Mouse (Mus musculus): ENCODE results near the gene Naalad2. TPM values are rescaled to one million over a fixed set of nuclear protein-coding genes. Genes with fewer than 3 reads are reported as not detected.
"Not testable (repeated sequence)": the region's sequence is repeated elsewhere in the genome, so short reads cannot be mapped to it uniquely, and the experiment has no call there.

The Naalad2 gene
- 1.3 and 1.6 TPM in 2 replicates for polyA plus RNA-seq (2015; fragmentation: Nextera tagmentation; extraction: Ambion mirVana)

- not testable (repeated sequence) for H3K4me1 ChIP-seq (replicated peaks); H3K27me3 ChIP-seq; H3K36me3 ChIP-seq; H3K4me2 ChIP-seq (replicated peaks); H3K9me3 ChIP-seq; H3K27ac ChIP-seq; ATAC-seq; H3K4me3 ChIP-seq (replicated peaks); H3K9ac ChIP-seq (replicated peaks)
- WGBS: 73% methylated on average over 2 of the region's 2 CpGs
Observed at GRCm38 (mm10) chr9:18402895-18403294, at the start of gene Naalad2. Gene Naalad2, minus strand, starts transcription at chr9:18402995.

- H3K4me3 ChIP-seq (replicated peaks): no peak overlapping the region
- no peak overlapping the region for H3K9ac ChIP-seq (replicated peaks)
- no peaks in the 10 kb centered on the region for H3K36me3 ChIP-seq
- no peak for ATAC-seq
- no peaks in the 10 kb centered on the region for H3K27me3 ChIP-seq
- H3K27ac ChIP-seq: no peak overlapping the region
- H3K4me1 ChIP-seq (replicated peaks): no peaks in the 10 kb centered on the region
- H3K9me3 ChIP-seq: no peaks in the 10 kb centered on the region
- WGBS: 92% methylated on average over 10 of the region's 10 CpGs
- H3K4me2 ChIP-seq (replicated peaks): no peak overlapping the region
Observed at GRCm38 (mm10) chr9:18431687-18432086, 28.9 kb upstream of the Naalad2 start.

GRCm38 (mm10) chr9:18430354-18430753, 27.6 kb upstream of the Naalad2 start, which contains the start of gene Mbd3l2:
Gene Mbd3l2, plus strand, starts transcription at chr9:18430654.
- no peaks in the 10 kb centered on the region for H3K9me3 ChIP-seq
- no peaks in the 10 kb centered on the region for H3K27me3 ChIP-seq
- H3K4me1 ChIP-seq (replicated peaks): no peaks in the 10 kb centered on the region
- no peaks in the 10 kb centered on the region for H3K36me3 ChIP-seq
- no peak within 1 kb of the TSS for H3K4me3 ChIP-seq (replicated peaks)
- H3K9ac ChIP-seq (replicated peaks): no peak within 1 kb of the TSS
- ATAC-seq: no peak
- H3K4me2 ChIP-seq (replicated peaks): no peak within 1 kb of the TSS
- H3K27ac ChIP-seq: no peak within 1 kb of the TSS

- H3K9ac ChIP-seq (replicated peaks); H3K9me3 ChIP-seq; H3K4me1 ChIP-seq (replicated peaks); ATAC-seq; H3K36me3 ChIP-seq; H3K4me3 ChIP-seq (replicated peaks); H3K27ac ChIP-seq; H3K4me2 ChIP-seq (replicated peaks); H3K27me3 ChIP-seq: not testable (repeated sequence)
- 83% methylated on average over 4 of the region's 4 CpGs for WGBS
Observed at GRCm38 (mm10) chr9:18412371-18412770, 9.6 kb upstream of the Naalad2 start.

- no peak for ATAC-seq
Observed at GRCm38 (mm10) chr9:18404118-18404517, 1.3 kb upstream of the Naalad2 start, which contains the start of gene Ubtfl1. Gene Ubtfl1, plus strand, starts transcription at chr9:18404418.

GRCm38 (mm10) chr9:18399629-18400028, 3.2 kb downstream of the Naalad2 start:
- no peak overlapping the region for H3K27ac ChIP-seq
- H3K9ac ChIP-seq (replicated peaks): no peak overlapping the region
- H3K9me3 ChIP-seq: no peaks in the 10 kb centered on the region
- H3K27me3 ChIP-seq: no peaks in the 10 kb centered on the region
- H3K4me1 ChIP-seq (replicated peaks): no peaks in the 10 kb centered on the region
- no peaks in the 10 kb centered on the region for H3K36me3 ChIP-seq
- WGBS: 69% methylated on average over 1 of the region's 1 CpGs
- no peak overlapping the region for H3K4me3 ChIP-seq (replicated peaks)
- no peak overlapping the region for H3K4me2 ChIP-seq (replicated peaks)
- no peak for ATAC-seq

More at GRCm38 (mm10) chr9:18404118-18404517, 1.3 kb upstream of the Naalad2 start, which contains the start of gene Ubtfl1:
- Histone ChIP-seq H3K9me3 (no peaks in the 10 kb centered on the region), H3K9ac (replicated peaks) (no peak within 1 kb of the TSS), H3K4me2 (replicated peaks) (no peak within 1 kb of the TSS), H3K27me3 (no peaks in the 10 kb centered on the region), H3K36me3 (no peaks in the 10 kb centered on the region), H3K4me3 (replicated peaks) (no peak within 1 kb of the TSS), H3K4me1 (replicated peaks) (no peaks in the 10 kb centered on the region), H3K27ac (no peak within 1 kb of the TSS)
- 58% methylated on average over 1 of the region's 1 CpGs for WGBS

- Histone ChIP-seq H3K4me2 (replicated peaks) (no peak overlapping the region), H3K27me3 (no peaks in the 10 kb centered on the region), H3K4me1 (replicated peaks) (no peaks in the 10 kb centered on the region), H3K36me3 (no peaks in the 10 kb centered on the region), H3K4me3 (replicated peaks) (no peak overlapping the region), H3K9ac (replicated peaks) (no peak overlapping the region), H3K27ac (no peak overlapping the region), H3K9me3 (no peaks in the 10 kb centered on the region)
- ATAC-seq: no peak
- 41% methylated on average over 6 of the region's 6 CpGs for WGBS
Observed at GRCm38 (mm10) chr9:18385782-18386181, 17.0 kb downstream of the Naalad2 start.

- H3K27me3 ChIP-seq; ATAC-seq; H3K27ac ChIP-seq; H3K4me1 ChIP-seq (replicated peaks); H3K9me3 ChIP-seq; H3K36me3 ChIP-seq; H3K4me2 ChIP-seq (replicated peaks); H3K9ac ChIP-seq (replicated peaks); H3K4me3 ChIP-seq (replicated peaks): not testable (repeated sequence)
- WGBS: 84% methylated on average over 1 of the region's 1 CpGs
Observed at GRCm38 (mm10) chr9:18373026-18373425, 29.8 kb downstream of the Naalad2 start.

GRCm38 (mm10) chr9:18319990-18320389, 82.8 kb downstream of the Naalad2 start:
- ATAC-seq: no peak
- Histone ChIP-seq H3K9me3 (no peaks in the 10 kb centered on the region), H3K36me3 (peaks cover 11% of the 10 kb centered on the region; the same call in 1 of the 2 replicates), H3K4me1 (replicated peaks) (no peaks in the 10 kb centered on the region), H3K4me3 (replicated peaks) (no peak overlapping the region), H3K27ac (no peak overlapping the region), H3K27me3 (no peaks in the 10 kb centered on the region), H3K4me2 (replicated peaks) (no peak overlapping the region), H3K9ac (replicated peaks) (no peak overlapping the region)
- WGBS: 93% methylated on average over 3 of the region's 3 CpGs

- H3K9ac ChIP-seq (replicated peaks): no peak overlapping the region
- H3K4me2 ChIP-seq (replicated peaks): no peak overlapping the region
- no peak overlapping the region for H3K27ac ChIP-seq
- peaks cover 17% of the 10 kb centered on the region for H3K4me1 ChIP-seq (replicated peaks)
- no peaks in the 10 kb centered on the region for H3K9me3 ChIP-seq
- no peak overlapping the region for H3K4me3 ChIP-seq (replicated peaks)
- WGBS: 90% methylated on average over 6 of the region's 6 CpGs
- H3K36me3 ChIP-seq: peaks cover 51% of the 10 kb centered on the region
- no peaks in the 10 kb centered on the region for H3K27me3 ChIP-seq
- ATAC-seq: peak; percentile 67; the same call in 1 of the 2 replicates
Observed at GRCm38 (mm10) chr9:18298301-18298700, 104.5 kb downstream of the Naalad2 start.

GRCm38 (mm10) chr9:18293026-18293781, 109.6 kb downstream of the Naalad2 start:
- H3K27ac ChIP-seq: no peak overlapping the region
- peaks cover 10% of the 10 kb centered on the region; the same call in 1 of the 2 replicates for H3K36me3 ChIP-seq
- H3K9ac ChIP-seq (replicated peaks): peak overlapping the region; percentile 98
- H3K4me2 ChIP-seq (replicated peaks): peak overlapping the region; percentile 85
- peaks cover 23% of the 10 kb centered on the region for H3K4me1 ChIP-seq (replicated peaks)
- no peak for ATAC-seq
- no peaks in the 10 kb centered on the region for H3K9me3 ChIP-seq
- no peaks in the 10 kb centered on the region for H3K27me3 ChIP-seq
- peak overlapping the region; percentile 76 for H3K4me3 ChIP-seq (replicated peaks)
- 56% methylated on average over 6 of the region's 6 CpGs for WGBS

GRCm38 (mm10) chr9:18292443-18292922, 110.3 kb downstream of the Naalad2 start:
- Histone ChIP-seq H3K4me1 (replicated peaks) (peaks cover 23% of the 10 kb centered on the region), H3K4me3 (replicated peaks) (peak overlapping the region; percentile 76), H3K9ac (replicated peaks) (peak overlapping the region; percentile 98), H3K4me2 (replicated peaks) (peak overlapping the region; percentile 85), H3K36me3 (peaks cover 7% of the 10 kb centered on the region; the same call in 1 of the 2 replicates), H3K27me3 (no peaks in the 10 kb centered on the region), H3K9me3 (no peaks in the 10 kb centered on the region), H3K27ac (peak overlapping the region; percentile 87)
- 1% methylated on average over 24 of the region's 24 CpGs for WGBS
- ATAC-seq: peak; percentile 84; the same call in 1 of the 2 replicates

Data from midbrain, embryonic 13.5 days (tissue).